Mouse (Mus musculus): ENCODE measurements around the gene Fzd7. TPM values are rescaled to one million over a fixed set of nuclear protein-coding genes. Genes with fewer than 3 reads are reported as not detected.

The Fzd7 gene
- 8.5 and 13.6 TPM in 2 replicates for polyA plus RNA-seq (2012; rRNA removed)

DNA sequence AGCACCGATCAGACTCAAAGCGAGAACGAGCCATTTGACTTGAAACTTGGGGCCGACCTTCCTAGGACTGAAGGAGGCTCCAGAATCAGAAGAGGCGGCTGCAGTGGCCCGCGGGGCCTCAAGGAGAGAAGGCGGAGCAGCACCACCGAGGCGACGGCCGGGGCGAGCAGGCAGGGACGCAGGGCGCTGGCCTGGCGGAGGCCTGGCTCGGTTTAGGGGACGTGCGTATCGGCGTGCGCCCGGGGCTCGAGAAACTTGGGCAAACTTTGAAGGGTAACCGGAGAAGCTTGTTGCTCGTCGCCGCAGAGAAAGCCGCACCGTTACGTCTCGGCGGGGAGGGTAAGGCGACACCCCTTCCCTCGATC lies at the start of gene Fzd7:
Gene Fzd7, plus strand, starts transcription at position 94 of the 365 bp plus-strand sequence.

GRCm38 (mm10) chr1:59516026-59516917 lies 34.0 kb downstream of the Fzd7 start, which contains the start of gene Gm973:
Gene Gm973, plus strand, starts transcription at chr1:59516264.

Other genes with a start within 250 kb of the Fzd7 start
- gene Als2, start 245.2 kb upstream of the Fzd7 start, polyA plus RNA-seq (2012; rRNA removed), result 16.7 and 17.2 TPM in 2 replicates
- gene Cdk15, start 225.5 kb upstream of the Fzd7 start, polyA plus RNA-seq (2012; rRNA removed), result 0.28 and 0.40 TPM in 2 replicates
- 3.7 and 4.1 TPM in 2 replicates for gene Gm973, start 33.8 kb downstream of the Fzd7 start, polyA plus RNA-seq (2012; rRNA removed)
- gene Sumo1, start 188.4 kb downstream of the Fzd7 start, polyA plus RNA-seq (2012; rRNA removed), result 130 and 147 TPM in 2 replicates
- gene Nop58, start 202.5 kb downstream of the Fzd7 start, polyA plus RNA-seq (2012; rRNA removed), result 78.0 and 84.6 TPM in 2 replicates

All from central nervous system, embryonic 14 days (tissue).